ENCODE assay signal across 7 mouse cellular contexts in the genomic region with DNA sequence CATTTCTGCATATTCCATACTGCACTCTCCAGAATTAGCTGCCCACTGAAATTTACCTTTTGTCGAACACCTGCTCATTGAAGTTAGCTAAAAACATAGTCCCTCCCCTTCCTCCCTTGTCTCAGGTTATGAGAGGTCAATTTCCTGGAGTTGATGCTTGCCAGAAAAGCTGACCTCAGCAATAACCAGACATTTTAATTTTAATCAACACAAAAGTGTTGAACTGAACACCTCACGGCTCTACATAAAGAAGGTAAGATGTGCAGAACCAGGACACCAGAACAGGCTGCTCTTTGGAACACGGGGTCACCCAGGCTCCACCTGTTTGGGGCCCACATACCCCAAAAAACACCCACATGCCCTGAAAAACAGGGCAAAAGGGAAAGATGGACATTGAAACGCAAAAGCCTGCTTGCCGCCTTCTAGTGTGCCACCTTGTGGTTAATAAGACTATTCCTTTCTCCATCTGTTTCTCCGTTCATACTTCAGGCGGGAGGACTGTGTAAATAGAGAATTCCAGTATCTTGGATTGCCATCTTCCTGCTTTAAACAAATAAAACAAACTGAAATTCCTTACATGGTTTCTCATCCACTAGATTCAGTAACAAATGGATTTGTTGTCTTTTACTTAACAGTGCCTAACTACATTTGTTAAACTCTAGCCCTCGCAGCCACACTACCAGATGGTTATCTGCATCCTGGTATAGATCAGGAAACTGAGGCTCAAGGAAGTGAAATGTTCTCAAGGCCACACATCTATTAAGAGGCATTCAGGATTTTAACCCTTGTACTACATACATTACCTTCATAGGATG. TPM values are rescaled to one million over a fixed set of nuclear protein-coding genes. Genes with fewer than 3 reads are reported as not detected.
A peak's percentile ranks its signal among the peaks of the same experiment; 100 is the strongest.
DNase-seq lines count a peak whose midpoint lies in the region; ATAC-seq lines count a peak whose summit lies in the region.

No protein-coding gene starts in this region.

- H3K36me3 ChIP-seq in lung, embryonic 16.5 days (ENCODE audit: control insufficient read depth, insufficient read depth, low read length) = peaks cover 6% of the 10 kb centered on the region
- H3K36me3 ChIP-seq in liver, embryonic 15.5 days (replicated peaks) = 0 out of 2 replicates have a peak, but pooled peaks cover 3% of the 10 kb centered on the region

- peaks cover 16% of the 10 kb centered on the region for H3K4me1 ChIP-seq in lung, embryonic 16.5 days (replicated peaks; ENCODE audit: control insufficient read depth, insufficient read depth, low read length)
- H3K4me1 ChIP-seq in liver, embryonic 15.5 days (replicated peaks) = peaks cover 14% of the 10 kb centered on the region

- no peak for DNase-seq in lung, postnatal 4 days
- DNase-seq in cerebellum, adult 9-11 months = peak; percentile 39
- peak; percentile 44 for DNase-seq in forelimb bud, embryonic 11.5 days (ENCODE audit: low read depth, low spot score)
- peak; percentile 48 for DNase-seq in telencephalon, adult 2 months (ENCODE audit: low read depth, low spot score)
- DNase-seq in adrenal gland, adult 2 months = no peak

- H3K27me3 ChIP-seq in lung, embryonic 16.5 days (ENCODE audit: control insufficient read depth, insufficient read depth, low read depth, low read length) = no peaks in the 10 kb centered on the region
- peaks cover 42% of the 10 kb centered on the region for H3K27me3 ChIP-seq in liver, embryonic 15.5 days

- peak overlapping the region; percentile 64 for H3K27ac ChIP-seq in lung, embryonic 16.5 days (ENCODE audit: low read length)
- no peak overlapping the region for H3K27ac ChIP-seq in liver, embryonic 15.5 days (replicated peaks)

- no peak for ATAC-seq in lung, embryonic 16.5 days (ENCODE audit: low read depth)
- ATAC-seq in liver, embryonic 15.5 days (ENCODE audit: insufficient read depth) = no peak

- H3K9ac ChIP-seq in lung, embryonic 16.5 days (ENCODE audit: low read length) = peak overlapping the region; percentile 65
- no peak overlapping the region for H3K9ac ChIP-seq in liver, embryonic 15.5 days

- H3K4me3 ChIP-seq in lung, embryonic 16.5 days (ENCODE audit: low read length) = peak overlapping the region; percentile 67
- H3K4me3 ChIP-seq in liver, embryonic 15.5 days (replicated peaks) = peak overlapping the region; percentile 64

- H3K4me2 ChIP-seq in lung, embryonic 16.5 days (ENCODE audit: low read depth, low read length) = peak overlapping the region; percentile 76
- peak overlapping the region; percentile 61 for H3K4me2 ChIP-seq in liver, embryonic 15.5 days

- WGBS in lung, embryonic 16.5 days = 24% methylated on average over 8 of the region's 8 CpGs
- 16% methylated on average over 8 of the region's 8 CpGs for WGBS in liver, embryonic 15.5 days (ENCODE audit: insufficient replicate concordance)

- no peaks in the 10 kb centered on the region for H3K9me3 ChIP-seq in lung, embryonic 16.5 days (ENCODE audit: control insufficient read depth, low read length)
- H3K9me3 ChIP-seq in liver, embryonic 15.5 days (replicated peaks) = no peaks in the 10 kb centered on the region

RNA-seq across cellular contexts. Expression of a gene that starts 1.4 kb away (rescaled TPM):
- polyA plus RNA-seq in lung, embryonic 16.5 days (2015; fragmentation: Nextera tagmentation; extraction: Ambion mirVana) = 44.5 and 46.8 TPM in 2 replicates
- polyA plus RNA-seq in liver, embryonic 15.5 days (2015; fragmentation: Nextera tagmentation; extraction: Ambion mirVana) = 4.7 and 5.3 TPM in 2 replicates
- 1 to 10 TPM in 1 of 2 experiments, under 1 TPM in 1; 0.38 to 1.6 TPM for total RNA-seq in adrenal gland, adult 2 months (2021)
- 0.12 and 0.44 TPM in 2 replicates for polyA plus RNA-seq in adrenal gland, adult 2 months (2012; rRNA removed)

RNA-seq across cellular contexts. Expression of a gene that starts 10.1 kb away (rescaled TPM):
- polyA plus RNA-seq in lung, embryonic 16.5 days (2015; fragmentation: Nextera tagmentation; extraction: Ambion mirVana) = 32.3 and 35.2 TPM in 2 replicates
- polyA plus RNA-seq in liver, embryonic 15.5 days (2015; fragmentation: Nextera tagmentation; extraction: Ambion mirVana) = 1.1 and 1.6 TPM in 2 replicates
- total RNA-seq in adrenal gland, adult 2 months (2021) = 10 to 100 TPM; 26.3 to 65.2 TPM
- polyA plus RNA-seq in adrenal gland, adult 2 months (2012; rRNA removed) = 3.6 and 6.6 TPM in 2 replicates

RNA-seq across cellular contexts. Expression of a gene that starts 43.4 kb away (rescaled TPM):
- polyA plus RNA-seq in lung, embryonic 16.5 days (2015; fragmentation: Nextera tagmentation; extraction: Ambion mirVana) = 3.4 and 4.4 TPM in 2 replicates
- polyA plus RNA-seq in liver, embryonic 15.5 days (2015; fragmentation: Nextera tagmentation; extraction: Ambion mirVana) = 0.16 and 0.20 TPM in 2 replicates
- total RNA-seq in adrenal gland, adult 2 months (2021) = 10 to 100 TPM; 13.3 to 14.2 TPM
- 13.0 and 22.4 TPM in 2 replicates for polyA plus RNA-seq in adrenal gland, adult 2 months (2012; rRNA removed)

Comparison
In these comparisons a context has a peak if more than half of its experiments do, and no peak if none do; other contexts are left out.
1. DNase-seq: peak in cerebellum, adult 9-11 months (single experiment), forelimb bud, embryonic 11.5 days (single experiment) and telencephalon, adult 2 months (single experiment); none in lung, postnatal 4 days (0 of 2) and adrenal gland, adult 2 months (single experiment).